ENCODE assay signal across 23 mouse cellular contexts in genomic region chr19:24902256-24902655, GRCm38 (mm10). TPM values are rescaled to one million over a fixed set of nuclear protein-coding genes. Genes with fewer than 3 reads are reported as not detected.
DNase-seq lines count a peak whose midpoint lies in the region; ATAC-seq and TF ChIP-seq lines count a peak whose summit lies in the region.
"Had no signal": no experiment of that assay in that cellular context is flagged by ENCODE, and none has a peak within 500 bp of the region (broad histone marks: within the 10 kb centered on the region; RNA-seq: fewer than 3 reads in every experiment).

No protein-coding gene starts in this region.

- H3K36me3 ChIP-seq in intestine, embryonic 14.5 days (ENCODE audit: control insufficient read depth, insufficient read depth, low read length), result no peaks in the 10 kb centered on the region
- H3K36me3 ChIP-seq in intestine, postnatal 0 days (ENCODE audit: control insufficient read depth, insufficient read depth), result no peaks in the 10 kb centered on the region
- H3K36me3 ChIP-seq in forebrain, embryonic 15.5 days, result no peaks in the 10 kb centered on the region
- H3K36me3 ChIP-seq: embryonic facial prominence, embryonic 12.5 days; G1E; heart, embryonic 13.5 days; hindbrain, embryonic 13.5 days; intestine, embryonic 15.5 days had no signal

- TF ChIP-seq CTCF in intestine, postnatal 0 days (IDR thresholded peaks at IDR 0.05; ENCODE audit: low read depth), result no peak

- H3K27me3 ChIP-seq in intestine, embryonic 14.5 days (replicated peaks; ENCODE audit: control insufficient read depth, insufficient read depth, low read length), result peaks cover 77% of the 10 kb centered on the region
- H3K27me3 ChIP-seq in intestine, postnatal 0 days (replicated peaks; ENCODE audit: control insufficient read depth, insufficient read depth, low read length), result peaks cover 58% of the 10 kb centered on the region
- H3K27me3 ChIP-seq in forebrain, embryonic 15.5 days, result peaks cover 62% of the 10 kb centered on the region

- DNase-seq in intestine, embryonic 14.5 days (ENCODE audit: low spot score), result peak; percentile 49
- DNase-seq in testis, postnatal 14 days (ENCODE audit: low spot score), result peak; percentile 1
- no peak for DNase-seq in testis, postnatal 10 days (ENCODE audit: low spot score)
- DNase-seq in R1 (ENCODE audit: low read depth, low spot score), result peak; percentile 24
- no peak for DNase-seq in adipocyte (ENCODE audit: low spot score)
- DNase-seq: adrenal gland, postnatal 10 days; cerebellum, adult 11-12 months; cerebellum, adult 9-10 months; cerebellum, postnatal 25 days; forebrain, postnatal 0 days; gastrocnemius, postnatal 14 days had no signal

- H3K9me3 ChIP-seq in intestine, embryonic 14.5 days (ENCODE audit: control insufficient read depth, low read length), result no peaks in the 10 kb centered on the region
- H3K9me3 ChIP-seq in intestine, postnatal 0 days (ENCODE audit: control insufficient read depth), result no peaks in the 10 kb centered on the region
- H3K9me3 ChIP-seq in forebrain, embryonic 15.5 days, result no peaks in the 10 kb centered on the region
- H3K9me3 ChIP-seq: embryonic facial prominence, embryonic 12.5 days; heart, embryonic 13.5 days; hindbrain, embryonic 13.5 days; intestine, embryonic 15.5 days had no signal

- WGBS in intestine, embryonic 14.5 days, result 3% methylated on average over 2 of the region's 2 CpGs
- 4% methylated on average over 2 of the region's 2 CpGs for WGBS in intestine, postnatal 0 days
- 0% methylated on average over 2 of the region's 2 CpGs for WGBS in forebrain, embryonic 15.5 days

- ATAC-seq in intestine, embryonic 14.5 days (replicated peaks; ENCODE audit: low FRiP score, low TSS enrichment, low read depth), result no peak
- ATAC-seq in intestine, postnatal 0 days, result no peak
- no peak for ATAC-seq in forebrain, embryonic 15.5 days (replicated peaks)
- ATAC-seq: forebrain, postnatal 0 days; hindbrain, postnatal 0 days; intestine, embryonic 15.5 days had no signal

- no peak overlapping the region for H3K4me3 ChIP-seq in intestine, embryonic 14.5 days (ENCODE audit: low read depth, low read length)
- H3K4me3 ChIP-seq in intestine, postnatal 0 days (ENCODE audit: low read depth, low read length), result no peak overlapping the region
- H3K4me3 ChIP-seq in forebrain, embryonic 15.5 days, result no peak overlapping the region
- H3K4me3 ChIP-seq: embryonic facial prominence, embryonic 12.5 days; heart, embryonic 13.5 days; hindbrain, embryonic 13.5 days; intestine, embryonic 15.5 days had no signal

- no peak overlapping the region for H3K9ac ChIP-seq in intestine, embryonic 14.5 days (ENCODE audit: low read length)
- no peak overlapping the region for H3K9ac ChIP-seq in intestine, postnatal 0 days (ENCODE audit: low read depth, low read length)
- H3K9ac ChIP-seq in forebrain, embryonic 15.5 days (replicated peaks), result no peak overlapping the region
- H3K9ac ChIP-seq: embryonic facial prominence, embryonic 12.5 days; forebrain, postnatal 0 days; heart, embryonic 13.5 days; hindbrain, embryonic 13.5 days; intestine, embryonic 15.5 days had no signal

- H3K27ac ChIP-seq in intestine, embryonic 14.5 days (ENCODE audit: low read depth), result no peak overlapping the region
- no peak overlapping the region for H3K27ac ChIP-seq in intestine, postnatal 0 days (ENCODE audit: low read depth, low read length)
- no peak overlapping the region for H3K27ac ChIP-seq in forebrain, embryonic 15.5 days (replicated peaks)
- H3K27ac ChIP-seq: embryonic facial prominence, embryonic 12.5 days; heart, embryonic 13.5 days; hindbrain, embryonic 13.5 days; hindbrain, postnatal 0 days; intestine, embryonic 15.5 days had no signal

- no peak overlapping the region for H3K4me2 ChIP-seq in intestine, embryonic 14.5 days (ENCODE audit: low read length)
- no peak overlapping the region for H3K4me2 ChIP-seq in intestine, postnatal 0 days (replicated peaks; ENCODE audit: low read depth)
- no peak overlapping the region for H3K4me2 ChIP-seq in forebrain, embryonic 15.5 days (replicated peaks)
- H3K4me2 ChIP-seq: embryonic facial prominence, embryonic 12.5 days; heart, embryonic 13.5 days; hindbrain, embryonic 13.5 days; intestine, embryonic 15.5 days had no signal

- H3K4me1 ChIP-seq in intestine, embryonic 14.5 days (replicated peaks; ENCODE audit: control insufficient read depth, insufficient read depth, low read length), result peaks cover 10% of the 10 kb centered on the region
- no peaks in the 10 kb centered on the region for H3K4me1 ChIP-seq in intestine, postnatal 0 days (replicated peaks; ENCODE audit: control insufficient read depth, insufficient read depth, low read length)
- H3K4me1 ChIP-seq in forebrain, embryonic 15.5 days, result peaks cover 25% of the 10 kb centered on the region

RNA-seq across cellular contexts. Expression of gene Foxd4, which starts 1.3 kb away (rescaled TPM):
- not detected in 2 replicates for polyA plus RNA-seq in intestine, embryonic 14.5 days (2014; fragmentation: Nextera tagmentation; extraction: Ambion mirVana)
- not detected in 2 replicates for polyA plus RNA-seq in intestine, postnatal 0 days (2015; fragmentation: Nextera tagmentation; extraction: Ambion mirVana)
- polyA plus RNA-seq in forebrain, embryonic 15.5 days (2015; fragmentation: Nextera tagmentation; extraction: Ambion mirVana), result not detected in 2 replicates
- polyA plus RNA-seq: cortical plate, adult 2 months; embryonic facial prominence, embryonic 12.5 days; forebrain, embryonic 11.5 days; forebrain, postnatal 0 days; G1E; gonadal fat pad, adult 2 months; heart, embryonic 13.5 days; heart, postnatal 0 days; intestine, embryonic 15.5 days had no signal

RNA-seq across cellular contexts. Expression of gene Gm10053, which starts 26.8 kb away (rescaled TPM):
- 280 and 300 TPM in 2 replicates for polyA plus RNA-seq in intestine, embryonic 14.5 days (2014; fragmentation: Nextera tagmentation; extraction: Ambion mirVana)
- 473 and 580 TPM in 2 replicates for polyA plus RNA-seq in intestine, postnatal 0 days (2015; fragmentation: Nextera tagmentation; extraction: Ambion mirVana)
- 212 and 213 TPM in 2 replicates for polyA plus RNA-seq in forebrain, embryonic 15.5 days (2015; fragmentation: Nextera tagmentation; extraction: Ambion mirVana)

RNA-seq across cellular contexts. Expression of gene Pgm5, which starts 40.6 kb away (rescaled TPM):
- polyA plus RNA-seq in intestine, embryonic 14.5 days (2014; fragmentation: Nextera tagmentation; extraction: Ambion mirVana), result 8.8 and 10.0 TPM in 2 replicates
- polyA plus RNA-seq in intestine, postnatal 0 days (2015; fragmentation: Nextera tagmentation; extraction: Ambion mirVana), result 3.3 and 3.5 TPM in 2 replicates
- polyA plus RNA-seq in forebrain, embryonic 15.5 days (2015; fragmentation: Nextera tagmentation; extraction: Ambion mirVana), result 0.20 and 0.32 TPM in 2 replicates
- polyA plus RNA-seq: G1E had no signal

RNA-seq across cellular contexts. Expression of gene Cbwd1, which starts 59.2 kb away (rescaled TPM):
- polyA plus RNA-seq in intestine, embryonic 14.5 days (2014; fragmentation: Nextera tagmentation; extraction: Ambion mirVana), result 15.4 and 18.8 TPM in 2 replicates
- 10.4 and 10.6 TPM in 2 replicates for polyA plus RNA-seq in intestine, postnatal 0 days (2015; fragmentation: Nextera tagmentation; extraction: Ambion mirVana)
- 16.0 and 18.5 TPM in 2 replicates for polyA plus RNA-seq in forebrain, embryonic 15.5 days (2015; fragmentation: Nextera tagmentation; extraction: Ambion mirVana)

Comparison
In these comparisons a context has a peak if more than half of its experiments do, and no peak if none do; other contexts are left out.
1. DNase-seq: peak in intestine, embryonic 14.5 days (single experiment), testis, postnatal 14 days (single experiment) and R1 (single experiment); none in testis, postnatal 10 days (single experiment) and adipocyte (single experiment).